ENCODE assay signal across 8 mouse cellular contexts in the genomic region with DNA sequence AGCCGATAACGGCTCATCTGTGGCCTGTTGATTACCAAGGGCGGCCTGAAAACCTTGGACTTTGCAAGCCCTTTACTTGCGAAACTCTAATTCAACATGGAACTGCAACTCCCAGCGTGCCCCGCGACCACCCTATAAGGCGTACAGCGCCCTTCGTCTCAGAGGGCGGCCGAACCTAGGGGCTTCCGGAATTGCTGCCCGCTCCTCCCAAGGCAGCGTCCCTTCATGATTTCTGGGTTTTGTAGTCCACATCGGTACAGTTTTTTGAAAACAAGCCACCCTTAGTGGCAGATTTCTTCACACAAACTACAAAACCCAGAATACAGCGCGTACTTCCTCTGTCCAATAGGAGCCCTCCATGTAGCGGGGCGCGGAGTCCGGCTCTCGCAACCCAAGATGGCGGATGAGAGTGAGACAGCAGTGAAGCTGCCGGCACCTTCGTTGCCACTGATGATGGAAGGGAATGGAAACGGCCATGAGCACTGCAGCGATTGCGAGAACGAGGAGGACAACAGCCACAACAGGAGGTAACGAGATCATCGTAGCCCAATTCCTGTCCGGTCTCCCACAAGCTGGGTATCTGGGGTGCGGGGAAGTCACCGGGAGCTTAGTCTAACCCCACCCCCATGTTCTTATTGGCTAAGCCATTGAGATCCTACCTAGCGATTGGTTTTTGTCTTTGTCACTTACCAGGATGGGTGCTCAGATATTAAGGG. TPM values are rescaled to one million over a fixed set of nuclear protein-coding genes. Genes with fewer than 3 reads are reported as not detected.
DNase-seq lines count a peak whose midpoint lies in the region; ATAC-seq lines count a peak whose summit lies in the region.

Gene Nmt1 (plus strand): TSS at position 15 of the 716 bp plus-strand sequence.
Gene Dcakd (minus strand): TSS at position 158 of the 716 bp plus-strand sequence.

- peak within 1 kb of the TSS; percentile 57 for H3K9ac ChIP-seq in hindbrain, embryonic 14.5 days

- under 1% methylated on average over 36 of the region's 36 CpGs for WGBS in hindbrain, embryonic 14.5 days

- H3K4me3 ChIP-seq in hindbrain, embryonic 14.5 days (replicated peaks; ENCODE audit: low read length) = peak within 1 kb of the TSS; percentile 50

- peak; percentile 99 for DNase-seq in R1 (ENCODE audit: low read depth, low spot score)
- DNase-seq in cerebellum, postnatal 25 days = peak; percentile 94 to 96
- DNase-seq in frontal cortex, postnatal 25 days (ENCODE audit: low spot score in 2 of 2) = peak; percentile 83 to 90
- peak; percentile 98 for DNase-seq in hindbrain, embryonic 14.5 days (ENCODE audit: low spot score)
- DNase-seq in layer of hippocampus, postnatal 36 days = peak; percentile 95
- DNase-seq in lung, postnatal 36 days = peak; percentile 98
- peak; percentile 99 for DNase-seq in retina, postnatal 1 day
- DNase-seq in urinary bladder, adult 18-20 months (ENCODE audit: low spot score in 2 of 2) = peak; percentile 86 to 93

- H3K4me2 ChIP-seq in hindbrain, embryonic 14.5 days (replicated peaks) = peak within 1 kb of the TSS; percentile 59

- H3K9me3 ChIP-seq in hindbrain, embryonic 14.5 days (ENCODE audit: control insufficient read depth, low read length) = no peaks in the 10 kb centered on the region

- H3K36me3 ChIP-seq in hindbrain, embryonic 14.5 days (replicated peaks; ENCODE audit: control insufficient read depth, insufficient read depth) = peaks cover 10% of the 10 kb centered on the region

- H3K27me3 ChIP-seq in hindbrain, embryonic 14.5 days (ENCODE audit: control insufficient read depth, insufficient read depth, low read length) = no peaks in the 10 kb centered on the region

- H3K27ac ChIP-seq in hindbrain, embryonic 14.5 days = peak within 1 kb of the TSS; percentile 47

- peaks cover 16% of the 10 kb centered on the region for H3K4me1 ChIP-seq in hindbrain, embryonic 14.5 days (replicated peaks; ENCODE audit: control insufficient read depth, insufficient read depth, low read length)

- ATAC-seq in hindbrain, embryonic 14.5 days (ENCODE audit: low FRiP score) = peak; percentile 99

RNA-seq across cellular contexts. Expression of gene Nmt1, which starts in this region (rescaled TPM):
- polyA plus RNA-seq in hindbrain, embryonic 14.5 days (2014; fragmentation: Nextera tagmentation; extraction: Ambion mirVana) = 31.8 and 34.3 TPM in 2 replicates
- total RNA-seq in layer of hippocampus, postnatal 36 days (2021) = 100 to 1,000 TPM; 165 to 167 TPM

RNA-seq across cellular contexts. Expression of gene Dcakd, which starts in this region (rescaled TPM):
- polyA plus RNA-seq in hindbrain, embryonic 14.5 days (2014; fragmentation: Nextera tagmentation; extraction: Ambion mirVana) = 161 and 166 TPM in 2 replicates
- 10 to 100 TPM; 88.9 to 96.1 TPM for total RNA-seq in layer of hippocampus, postnatal 36 days (2021)

Comparison
In these comparisons a context has a peak if more than half of its experiments do, and no peak if none do; other contexts are left out.
1. Peak in every context shown above with its lines: DNase-seq, ATAC-seq, H3K4me3 ChIP-seq and H3K27ac ChIP-seq.